Mouse (Mus musculus): ENCODE results near the gene Pcnx3.

Pcnx3 gene

GRCm38 (mm10) chr19:5684236-5684635 lies 4.5 kb downstream of the Pcnx3 start:
- DNase-seq (ENCODE audit: low spot score in 2 of 2), result no peak

DNA sequence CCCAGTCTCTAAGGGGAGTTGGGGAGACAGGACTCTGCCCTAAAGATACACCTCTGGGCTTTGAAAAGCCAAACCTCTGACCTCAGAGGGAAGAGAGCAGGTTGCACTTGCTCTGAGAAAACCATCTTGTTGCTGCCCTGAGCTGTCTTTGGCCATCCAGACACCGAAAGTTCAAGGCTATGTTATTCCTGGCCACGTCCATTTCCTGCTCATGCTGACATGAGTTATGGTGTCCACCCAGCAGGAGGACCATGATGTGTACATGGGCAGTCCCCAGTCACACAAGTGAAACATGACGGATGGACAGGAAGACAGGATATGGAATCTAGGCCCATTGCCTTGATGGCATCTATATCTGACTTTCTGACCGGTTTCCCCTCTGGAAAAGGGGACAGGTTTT lies 8.3 kb downstream of the Pcnx3 start:
- DNase-seq (ENCODE audit: low spot score in 2 of 2), result no peak

DNA sequence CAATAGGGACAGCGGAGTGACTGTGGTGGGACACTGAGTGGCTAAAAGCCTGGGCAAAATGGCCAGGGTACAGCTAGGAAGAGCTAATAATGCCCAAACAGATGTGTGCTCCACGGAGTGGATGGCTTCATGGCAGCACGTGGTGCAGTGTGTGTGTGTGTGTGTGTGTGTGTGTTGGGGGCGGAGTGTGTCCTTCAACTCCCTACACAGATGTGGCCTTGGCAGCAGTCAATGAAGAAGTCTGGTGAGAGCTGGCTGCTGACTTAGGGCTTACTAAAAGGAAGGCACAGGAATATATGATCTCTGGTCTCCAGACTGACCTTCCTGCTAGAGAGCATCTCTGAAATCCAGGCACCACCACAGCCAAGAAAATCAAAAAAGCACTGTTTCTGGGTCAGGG lies 20.3 kb downstream of the Pcnx3 start:
- DNase-seq (ENCODE audit: low spot score in 2 of 2), result no peak

DNA sequence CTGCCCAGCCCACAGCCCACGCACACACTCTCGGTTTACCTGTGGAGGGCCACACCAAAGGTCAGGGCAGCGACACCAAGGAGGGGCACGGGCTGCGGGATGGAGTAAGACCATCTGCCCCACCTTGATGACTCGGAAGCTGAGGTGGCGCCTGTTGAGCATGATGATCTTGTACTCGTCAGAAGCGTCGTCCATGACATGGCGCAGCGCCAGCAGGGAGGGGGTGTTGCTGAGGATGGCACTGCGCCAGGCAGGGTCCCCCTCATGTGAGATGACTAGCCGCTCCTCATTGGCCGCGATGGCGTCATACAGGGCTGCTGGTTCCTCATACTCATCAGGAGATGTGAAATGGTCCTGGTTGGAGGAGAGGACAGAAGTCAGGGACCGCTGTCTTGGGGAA lies 22.3 kb downstream of the Pcnx3 start:
- no peak for DNase-seq (ENCODE audit: low spot score in 2 of 2)

DNA sequence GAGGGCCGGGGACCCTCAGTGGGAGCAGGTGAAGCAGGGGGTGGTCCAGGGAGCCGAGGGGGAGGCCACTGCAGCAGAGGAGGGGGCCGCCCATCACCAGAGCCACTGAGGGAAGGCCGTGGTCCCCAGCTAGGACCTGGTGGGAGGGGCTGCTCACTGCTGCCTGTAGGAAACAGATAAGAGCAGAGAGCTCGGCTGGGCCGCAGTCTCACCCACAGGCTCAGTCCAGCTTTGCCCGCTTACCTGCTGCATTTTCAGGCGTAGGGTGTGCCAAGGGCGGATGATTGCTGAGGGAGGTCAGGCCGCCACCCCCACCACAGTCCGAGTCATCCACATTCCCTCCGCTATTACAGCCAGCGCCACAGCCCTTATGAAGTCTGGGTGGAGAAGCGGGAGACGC lies 23.2 kb downstream of the Pcnx3 start:
- DNase-seq (ENCODE audit: low spot score in 2 of 2), result no peak

- DNase-seq (ENCODE audit: low spot score in 2 of 2), result no peak
Measured at GRCm38 (mm10) chr19:5664669-5665257, 23.9 kb downstream of the Pcnx3 start.

- DNase-seq (ENCODE audit: low spot score in 2 of 2), result peak; percentile 60 to 73
Measured at GRCm38 (mm10) chr19:5662981-5663913, 25.5 kb downstream of the Pcnx3 start, which contains the start of gene Sipa1. Gene Sipa1, minus strand, starts transcription at chr19:5663707.

- DNase-seq (ENCODE audit: low spot score in 2 of 2), result no peak
Measured at GRCm38 (mm10) chr19:5662310-5662709, 26.4 kb downstream of the Pcnx3 start.

DNA sequence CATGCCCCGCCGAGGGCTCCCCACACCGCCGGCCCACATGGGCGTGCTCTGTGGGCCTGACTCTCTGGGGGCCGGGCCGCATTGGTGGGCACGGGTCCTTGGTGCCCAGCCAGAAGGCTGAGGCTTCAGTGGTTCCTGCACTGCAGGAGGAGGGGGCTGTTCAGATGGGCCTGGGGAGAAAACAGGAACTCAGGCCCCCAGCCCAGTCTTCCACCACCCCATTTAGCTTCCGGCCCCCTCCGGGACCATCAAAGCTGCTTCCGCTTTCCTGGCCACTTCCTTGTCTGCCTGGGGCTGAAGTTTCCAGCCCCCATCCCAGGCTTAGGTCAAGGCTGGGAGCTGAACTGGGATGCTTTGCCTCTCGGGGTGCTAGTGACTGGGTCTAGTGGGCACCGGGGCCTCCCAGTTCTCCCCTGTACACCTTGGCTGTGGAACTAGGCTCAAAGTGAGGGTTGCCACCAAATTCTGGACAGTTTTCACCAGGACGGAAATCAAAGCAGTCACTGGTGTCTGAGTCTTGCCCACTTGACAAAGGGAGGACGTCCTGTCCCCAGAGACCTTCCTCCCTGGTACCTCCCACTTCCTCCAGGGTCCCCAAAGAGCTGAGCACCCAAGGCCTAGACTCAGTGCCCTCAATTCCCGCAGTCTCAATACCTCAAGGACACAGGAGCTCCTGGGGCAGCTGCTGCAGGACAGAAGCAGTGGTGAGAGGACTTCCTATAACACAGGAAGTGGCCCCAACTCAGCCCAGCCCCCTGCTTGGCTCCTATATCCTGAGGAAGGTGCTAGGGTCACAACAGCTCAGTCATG lies 27.6 kb downstream of the Pcnx3 start:
- no peak for DNase-seq (ENCODE audit: low spot score in 2 of 2)

DNA sequence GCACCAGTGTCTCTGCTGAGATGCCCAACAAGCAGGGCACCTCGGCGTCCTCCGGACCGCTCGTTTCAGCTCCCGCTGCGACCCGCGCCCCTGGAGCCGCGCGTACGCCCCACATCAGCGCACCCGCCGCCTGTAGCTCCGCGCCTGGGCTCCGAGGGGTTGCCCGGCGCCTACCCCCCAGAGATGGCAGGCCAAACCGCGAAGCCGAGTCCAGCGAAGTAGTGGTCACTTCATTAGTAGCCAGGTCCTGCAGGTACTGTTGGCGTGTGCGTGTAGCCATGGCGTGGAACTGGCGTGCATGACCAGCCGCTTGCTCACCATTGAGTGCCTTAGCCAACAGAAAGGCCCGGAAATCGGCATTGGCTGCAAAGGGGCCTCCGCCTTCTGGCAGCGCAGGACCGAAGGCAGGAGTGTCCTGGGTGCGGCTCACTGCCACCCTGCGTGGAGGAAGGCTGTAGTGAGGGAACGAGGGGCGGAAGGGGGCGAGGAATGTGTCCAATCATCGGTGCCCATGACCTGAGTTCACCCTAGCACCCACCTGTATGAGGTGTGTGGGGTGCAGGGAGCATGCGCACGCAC lies 33.9 kb downstream of the Pcnx3 start:
- no peak for DNase-seq (ENCODE audit: low spot score in 2 of 2)

GRCm38 (mm10) chr19:5653969-5654719 lies 34.6 kb downstream of the Pcnx3 start:
- no peak for DNase-seq (ENCODE audit: low spot score in 2 of 2)

- DNase-seq (ENCODE audit: low spot score in 2 of 2), result no peak
Measured at GRCm38 (mm10) chr19:5652570-5652969, 36.1 kb downstream of the Pcnx3 start.

- no peak for DNase-seq (ENCODE audit: low spot score in 2 of 2)
Measured at GRCm38 (mm10) chr19:5651502-5652274, 37.0 kb downstream of the Pcnx3 start.

- DNase-seq (ENCODE audit: low spot score in 2 of 2), result no peak
Measured at GRCm38 (mm10) chr19:5649298-5649741, 39.4 kb downstream of the Pcnx3 start.

DNA sequence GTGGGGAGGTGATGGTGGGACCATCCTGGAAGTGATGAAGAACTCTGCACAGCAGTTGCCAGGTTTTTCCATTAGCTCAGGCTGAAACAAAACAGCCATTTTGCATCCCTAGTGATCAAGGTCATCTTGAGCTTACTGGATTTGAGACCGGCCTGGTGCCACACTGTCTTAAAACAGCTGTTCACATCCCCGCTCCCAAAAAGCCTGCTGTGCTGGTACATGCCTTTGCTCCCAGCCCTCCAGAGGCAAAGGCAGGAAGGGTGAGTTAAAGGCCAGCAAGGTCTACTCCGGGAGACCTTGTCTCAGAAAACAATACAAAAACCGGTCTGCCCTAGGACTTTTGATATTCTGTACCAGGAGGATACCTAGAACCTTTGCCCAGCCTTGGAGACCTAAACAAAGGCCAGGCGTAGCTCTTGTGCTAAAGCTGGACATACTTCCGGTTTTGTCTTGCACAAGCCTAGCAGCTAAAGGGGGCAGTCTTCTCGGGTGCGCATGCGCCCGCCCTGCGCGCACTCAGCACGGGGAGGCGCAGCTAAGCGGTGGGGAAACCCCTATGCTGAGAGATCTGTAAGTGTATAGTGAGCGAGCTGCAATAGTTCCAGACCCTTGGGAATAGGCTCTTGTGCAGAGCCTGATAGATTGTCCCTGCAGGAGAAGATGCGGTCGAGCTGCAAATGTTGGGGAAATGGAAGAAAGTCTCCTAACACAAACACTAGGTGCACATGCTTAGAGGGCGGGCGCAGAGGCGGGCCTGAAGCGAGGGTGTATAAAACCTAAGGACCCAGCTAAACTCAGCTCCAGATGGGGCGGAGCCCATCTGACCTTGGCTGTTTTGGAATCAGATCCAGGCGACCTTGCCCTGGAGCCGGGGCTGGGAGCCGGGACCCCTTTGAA lies 40.1 kb downstream of the Pcnx3 start:
- DNase-seq (ENCODE audit: low spot score in 2 of 2), result peak in 1 of 2 experiments; percentile 65

DNA sequence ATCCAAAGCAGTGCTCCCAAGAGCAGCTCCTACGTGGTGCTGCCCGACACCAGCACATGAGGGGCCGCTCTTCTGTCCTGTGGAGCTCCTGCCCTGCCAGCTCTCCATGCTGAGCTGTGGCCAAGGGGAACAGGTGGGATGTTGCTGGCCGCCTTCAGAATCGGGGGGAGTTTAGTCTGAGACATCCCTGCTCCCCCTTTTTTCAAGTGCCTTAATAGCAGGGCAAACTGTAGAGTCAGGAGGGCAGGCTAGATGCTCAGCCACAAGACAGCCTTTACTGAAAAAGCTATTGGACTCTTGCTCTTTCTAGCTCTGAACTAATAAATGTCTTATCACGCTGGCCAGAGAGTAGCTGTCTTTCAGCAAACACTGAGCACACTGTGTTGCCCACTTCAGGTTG lies 40.9 kb downstream of the Pcnx3 start:
- DNase-seq (ENCODE audit: low spot score in 2 of 2), result no peak

DNA sequence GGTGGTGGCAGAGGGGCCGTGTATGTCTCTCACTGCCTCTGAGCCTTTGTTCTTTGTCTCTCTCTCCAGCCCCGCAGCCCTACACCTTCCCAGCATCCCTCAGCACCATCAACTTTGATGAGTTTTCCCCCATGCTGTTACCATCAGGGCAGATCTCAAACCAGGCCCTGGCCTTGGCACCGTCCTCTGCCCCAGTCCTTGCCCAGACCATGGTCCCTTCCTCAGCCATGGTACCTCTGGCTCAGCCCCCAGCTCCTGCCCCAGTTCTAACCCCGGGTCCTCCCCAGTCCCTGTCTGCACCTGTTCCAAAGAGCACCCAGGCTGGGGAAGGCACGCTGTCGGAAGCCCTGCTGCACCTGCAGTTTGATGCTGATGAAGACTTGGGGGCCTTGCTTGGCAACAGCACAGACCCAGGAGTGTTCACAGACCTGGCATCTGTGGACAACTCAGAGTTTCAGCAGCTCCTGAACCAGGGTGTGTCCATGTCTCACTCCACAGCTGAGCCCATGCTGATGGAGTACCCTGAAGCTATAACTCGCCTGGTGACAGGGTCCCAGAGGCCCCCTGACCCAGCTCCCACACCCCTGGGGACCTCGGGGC lies 41.9 kb downstream of the Pcnx3 start:
- no peak for DNase-seq (ENCODE audit: low spot score in 2 of 2)

DNA sequence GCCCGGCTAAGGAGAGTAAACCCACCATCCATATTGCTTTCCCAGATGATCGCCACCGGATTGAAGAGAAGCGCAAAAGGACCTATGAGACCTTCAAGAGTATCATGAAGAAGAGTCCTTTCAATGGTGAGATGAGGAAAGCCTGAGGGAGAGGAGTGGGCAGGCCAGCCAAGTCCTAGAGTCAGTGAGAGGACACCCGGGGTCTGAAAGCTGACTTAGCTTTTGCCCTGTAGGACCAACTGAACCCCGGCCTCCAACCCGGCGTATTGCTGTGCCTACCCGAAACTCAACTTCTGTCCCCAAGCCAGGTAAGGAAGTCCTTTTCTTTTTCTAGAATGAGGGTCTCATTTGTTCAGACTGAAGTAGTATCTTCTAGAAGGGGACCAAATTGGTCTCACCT lies 43.4 kb downstream of the Pcnx3 start:
- no peak for DNase-seq (ENCODE audit: low spot score in 2 of 2)

DNA sequence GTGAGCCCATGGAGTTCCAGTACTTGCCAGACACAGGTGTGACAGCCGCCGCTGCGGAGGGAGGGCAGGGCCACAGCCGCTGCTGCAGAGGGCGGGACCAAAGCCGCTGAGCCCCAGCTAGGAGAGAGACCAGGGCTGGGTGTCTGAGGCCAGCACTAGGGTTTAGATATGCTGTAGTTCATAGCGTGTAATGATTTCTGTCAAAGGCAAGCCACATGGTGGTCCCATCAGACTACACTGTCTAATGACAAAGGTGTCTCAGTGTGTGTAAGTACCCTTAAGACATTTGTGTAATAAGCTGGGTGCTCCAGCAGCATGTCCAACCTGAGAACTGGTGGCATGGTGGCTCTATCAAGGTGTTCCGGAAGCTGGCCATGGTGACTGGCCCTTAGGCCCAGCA lies 47.1 kb downstream of the Pcnx3 start:
- DNase-seq (ENCODE audit: low spot score in 2 of 2), result no peak
